Mouse (Mus musculus): ENCODE measurements at regions not wholly inside any gene's neighbourhood (a gene's known extent, or its start where the extent isn't known, plus 50 kb on each side); places are given as distances from the start of the nearest gene placed in this dataset.

DNA sequence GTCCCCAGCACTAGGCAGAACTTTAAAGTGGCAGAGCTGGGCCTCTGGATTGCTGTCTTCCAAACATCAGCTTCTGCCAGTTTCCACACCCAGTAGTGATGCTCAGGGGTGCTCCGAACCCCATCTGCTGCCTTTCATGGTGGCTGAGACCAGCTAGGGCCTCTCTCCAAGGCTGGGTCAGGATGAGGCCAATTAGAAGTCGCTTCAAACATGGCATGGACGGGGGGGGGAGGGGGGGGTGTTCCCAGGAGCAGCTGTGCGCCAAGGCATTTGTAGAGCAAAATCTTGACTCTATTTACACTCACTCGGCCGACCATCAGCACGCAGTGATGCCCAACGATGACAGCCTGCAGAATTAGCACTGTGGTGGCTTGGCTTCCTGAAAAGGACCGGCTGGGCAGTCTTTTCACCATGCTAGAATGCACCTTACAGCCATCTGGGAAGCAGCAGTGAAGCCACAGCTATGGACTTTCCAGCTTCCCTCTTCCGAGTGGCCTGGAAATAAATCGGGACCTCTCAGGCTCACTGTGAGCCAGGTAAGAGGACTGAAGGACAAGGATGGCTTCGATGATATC, 73.7 kb upstream of the Msx1 start:
- no peak for DNase-seq (ENCODE audit: extremely low spot score)

DNA sequence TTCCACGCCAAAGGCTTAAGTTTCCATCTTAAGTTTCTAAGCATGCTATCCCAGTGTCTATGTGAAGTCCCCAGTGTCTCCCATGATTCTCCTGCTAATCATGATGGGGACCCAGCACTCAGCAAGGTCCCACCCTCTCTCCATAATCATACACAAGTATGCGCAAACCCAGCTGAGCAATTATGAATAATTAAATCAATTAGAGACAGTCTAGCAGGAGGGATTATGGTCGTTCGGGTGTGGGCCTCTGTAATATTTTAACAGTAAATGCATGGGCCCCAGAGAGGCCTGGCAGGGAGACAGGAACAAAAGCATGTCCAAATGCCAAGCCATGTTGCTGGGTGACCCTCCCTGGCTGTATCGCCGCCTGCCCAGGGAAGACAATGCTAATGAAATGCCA, 73.1 kb upstream of the Msx1 start:
- DNase-seq (ENCODE audit: extremely low spot score) = no peak

DNA sequence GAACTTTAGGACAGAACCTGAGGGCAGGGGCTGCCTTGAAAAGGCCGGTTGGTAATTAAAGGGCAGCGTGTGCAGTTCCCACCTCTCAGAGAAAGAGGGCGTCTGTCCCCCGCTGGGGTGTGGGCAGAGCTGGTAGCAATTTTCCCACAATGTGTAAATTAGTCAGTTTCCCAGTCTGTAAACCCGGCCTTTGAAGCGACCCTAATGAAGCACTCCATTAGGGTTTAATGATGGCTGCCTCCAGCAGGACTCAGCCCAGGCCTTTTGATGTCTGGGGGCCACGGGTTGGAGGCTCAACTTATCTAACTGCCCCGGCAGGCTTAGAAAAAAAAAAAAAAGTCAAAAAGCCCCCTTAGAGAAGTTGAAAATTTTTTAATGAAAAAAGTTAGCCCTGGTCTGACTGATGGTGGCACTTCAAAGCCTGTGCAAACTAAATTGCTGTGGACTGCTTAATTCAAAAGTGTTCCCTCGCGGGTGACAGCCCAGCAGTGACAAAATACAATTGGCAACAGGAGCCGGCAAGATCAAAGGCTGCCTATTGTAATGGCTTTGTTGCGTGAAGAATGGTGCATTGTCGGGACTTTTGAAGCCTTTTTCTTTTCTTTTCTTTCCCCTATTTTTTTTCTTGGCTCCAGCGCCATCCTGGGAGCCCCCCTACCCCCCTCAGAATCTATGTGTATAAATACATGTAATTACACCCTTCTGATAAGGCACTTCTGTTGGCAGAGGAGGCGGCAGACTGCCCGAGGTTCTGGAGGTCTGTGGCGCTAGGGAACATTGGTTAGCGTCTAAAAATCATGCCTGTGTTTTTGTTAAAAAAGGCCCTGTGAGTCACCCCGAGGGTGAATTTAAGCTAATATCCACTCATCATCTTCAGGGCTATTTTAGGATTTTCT, 71.3 kb upstream of the Msx1 start:
- peak; percentile 80 for DNase-seq (ENCODE audit: extremely low spot score)

DNA sequence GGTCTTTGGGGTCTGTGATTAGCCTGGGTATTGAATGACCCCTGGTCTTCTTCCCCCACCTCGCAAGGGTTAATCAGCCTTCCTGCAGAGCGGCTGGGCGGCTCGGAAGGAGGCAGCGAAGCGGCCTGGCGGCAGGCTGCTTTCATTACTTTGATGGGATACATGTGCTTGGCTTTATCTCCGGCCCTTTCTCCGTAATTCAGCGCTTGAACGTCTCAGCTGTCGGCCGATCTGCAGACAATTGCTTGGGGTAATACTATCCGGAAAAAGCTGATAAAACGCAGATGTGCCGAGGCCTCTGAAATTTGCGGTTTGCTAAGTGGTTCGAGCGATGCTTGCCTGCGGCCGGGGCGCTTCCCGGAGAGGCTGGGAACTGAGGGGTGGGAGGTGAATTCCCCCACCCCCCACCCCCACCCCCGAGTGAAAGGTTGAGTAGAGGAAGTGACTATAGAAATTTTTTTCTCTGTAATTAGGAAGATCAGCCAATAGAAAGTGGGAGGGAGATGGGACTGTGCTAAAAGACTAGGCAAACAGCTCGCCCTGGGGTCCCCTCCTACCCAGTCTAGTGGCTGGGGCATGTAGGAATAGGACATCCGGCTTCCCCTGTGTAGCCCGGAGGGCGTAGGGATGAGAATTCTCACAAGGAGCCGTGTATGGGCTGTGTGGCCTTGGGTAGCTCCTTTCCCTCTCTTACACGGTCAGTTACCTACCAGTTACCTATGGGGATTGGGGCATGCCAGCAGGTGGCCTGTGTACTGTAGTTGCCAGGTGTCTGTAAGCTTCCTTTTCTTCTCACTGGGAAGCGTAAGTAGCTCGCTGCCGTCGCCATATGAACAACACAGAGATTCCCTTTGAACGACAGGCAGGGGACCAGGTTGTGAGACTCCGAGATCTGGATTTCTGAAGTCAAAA, 69.5 kb upstream of the Msx1 start:
- DNase-seq (ENCODE audit: extremely low spot score) = peak; percentile 80

- no peak for DNase-seq (ENCODE audit: extremely low spot score)
Measured at GRCm38 (mm10) chr5:37890641-37891040, 66.3 kb upstream of the Msx1 start.

DNA sequence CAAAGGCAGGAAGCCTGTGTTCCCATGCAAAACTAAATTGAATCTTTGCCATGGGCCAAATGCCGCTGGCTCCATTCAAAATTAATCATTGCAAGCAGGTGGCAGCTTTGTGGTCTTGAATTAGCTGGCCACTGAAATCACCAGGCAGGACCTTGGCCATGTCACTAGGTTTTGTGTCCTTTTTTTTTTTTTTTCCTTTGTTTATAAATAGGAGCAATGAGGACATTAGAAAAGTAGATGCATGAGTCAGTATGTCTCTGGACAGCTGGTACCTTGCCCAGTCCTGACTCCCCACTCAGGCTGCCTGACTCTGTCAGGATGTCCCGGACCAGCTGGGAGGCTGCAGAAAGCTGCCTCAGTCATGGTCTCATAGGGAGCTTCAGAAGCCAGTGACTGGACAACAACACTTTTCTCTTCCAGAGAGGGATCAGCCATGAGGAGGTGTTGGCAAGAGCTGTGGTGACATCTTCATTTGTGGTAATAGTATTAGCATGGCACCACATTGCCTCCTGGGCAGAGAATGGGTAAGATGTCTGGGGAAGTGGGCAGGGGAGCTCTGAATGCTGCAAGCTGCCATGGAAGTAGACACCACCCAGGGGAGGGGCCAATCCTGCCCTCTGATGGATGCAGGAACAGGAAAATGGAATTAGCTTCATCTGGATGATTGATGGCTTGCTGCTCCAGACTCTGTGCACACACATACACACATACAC, 55.4 kb upstream of the Msx1 start:
- DNase-seq (ENCODE audit: extremely low spot score) = no peak

DNA sequence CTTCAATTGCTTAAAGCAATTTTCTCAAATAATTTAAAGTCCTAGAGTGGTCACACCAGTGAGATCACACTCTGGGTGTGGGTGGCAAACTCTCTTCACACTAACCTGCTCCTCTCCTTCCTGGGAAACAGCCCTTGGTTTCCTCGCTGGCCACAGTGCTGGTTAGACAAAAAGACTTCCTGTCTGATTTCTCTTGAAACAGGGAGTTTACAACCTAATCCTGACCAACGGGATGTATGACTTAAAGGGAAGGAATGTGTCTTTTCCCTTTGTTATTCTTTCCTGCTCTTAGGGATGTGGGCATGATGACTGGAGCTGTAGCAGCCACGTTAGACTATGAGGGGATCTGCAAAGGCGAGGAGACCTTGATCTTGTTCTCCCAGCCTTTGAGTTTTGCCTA, 51.9 kb upstream of the Msx1 start:
- DNase-seq (ENCODE audit: extremely low spot score) = no peak

- DNase-seq (ENCODE audit: extremely low spot score) = no peak
Measured at GRCm38 (mm10) chr5:37875452-37875851, 51.1 kb upstream of the Msx1 start.

GRCm38 (mm10) chr5:37874784-37875281, 50.5 kb upstream of the Msx1 start:
- no peak for DNase-seq (ENCODE audit: extremely low spot score)
